Mouse (Mus musculus) kidney, postnatal 0 days (tissue): ENCODE measurements around the gene Gm37240. TPM values are rescaled to one million over a fixed set of nuclear protein-coding genes. Genes with fewer than 3 reads are reported as not detected.
A peak's percentile ranks its signal among the peaks of the same experiment; 100 is the strongest.

Experiments used
- ATAC-seq: fragments of 200-750 bp; cut with Nextera tagmentation; replicated peaks from 2 replicates; pipeline ENCODE4 v1.8.0; 2017; ENCODE audit warnings: low read depth, moderate number of reproducible peaks, moderate TSS enrichment, moderate library complexity; ENCODE audit not compliant: low FRiP score
- DNase-seq: peaks from one replicate; pipeline ENCODE4 v3.0.0-alpha.2; 2016; ENCODE audit warnings: low spot score
- H3K27ac ChIP-seq: fragments of 300-500 bp; sonication (generic); 2 replicates; pipeline ENCODE4 v1.5.1; 2014; ENCODE audit warnings: mild to moderate bottlenecking
- H3K27me3 ChIP-seq: fragments of 300-500 bp; sonication (generic); 2 replicates; pipeline ENCODE4 v1.6.1; 2014; ENCODE audit warnings: low read length, mixed read lengths; ENCODE audit not compliant: insufficient read depth
- H3K36me3 ChIP-seq: fragments of 300-500 bp; sonication (generic); 2 replicates; pipeline ENCODE4 v1.6.1; 2014; ENCODE audit warnings: low read length, mixed read lengths; ENCODE audit not compliant: insufficient read depth
- H3K4me1 ChIP-seq: fragments of 300-500 bp; sonication (generic); replicated peaks from 2 replicates; pipeline ENCODE4 v1.6.1; 2014; ENCODE audit warnings: antibody characterized with exemption, low read length, mixed read lengths; ENCODE audit not compliant: insufficient read depth
- H3K4me2 ChIP-seq: fragments of 300-500 bp; sonication (generic); 2 replicates; pipeline ENCODE4 v1.6.1; 2014; ENCODE audit warnings: mild to moderate bottlenecking, low read length, moderate library complexity, mixed read lengths
- H3K4me3 ChIP-seq: fragments of 300-500 bp; sonication (generic); replicated peaks from 2 replicates; pipeline ENCODE4 v1.5.1; 2014; ENCODE audit warnings: low read depth, low read length
- H3K9ac ChIP-seq: fragments of 300-500 bp; sonication (generic); 2 replicates; pipeline ENCODE4 v1.6.1; 2014; ENCODE audit warnings: low read depth, low read length
- H3K9me3 ChIP-seq: fragments of 300-500 bp; sonication (generic); replicated peaks from 2 replicates; pipeline ENCODE4 v1.6.1; 2016; ENCODE audit warnings: low read length, inconsistent platforms, mixed read lengths
- CTCF ChIP-seq: IDR thresholded peaks from 2 replicates; pipeline ENCODE4 v1.5.1; 2016; ENCODE audit warnings: antibody characterized with exemption, low read depth, mild to moderate bottlenecking, moderate library complexity
- WGBS: fragments of 180-500 bp; shearing (Covaris S2); extraction: QIAGEN DNeasy Blood & Tissue Kit; methylation state at CpG from one replicate; pipeline ENCODE4 v1.1.7; 2014; 5-methylcytosine and 5-hydroxymethylcytosine counted together
- polyA plus RNA-seq: library from polyadenylated mRNA; unstranded; fragments of >200 nt; fragmentation: Nextera tagmentation; extraction: Ambion mirVana; gene quantifications from 2 replicates; pipeline ENCODE4 v1.2.1, GENCODE M21; 2015

Gm37240 gene
- polyA plus RNA-seq, 1 experiment from 2014 or later, result 10.8 TPM

GRCm38 (mm10) chr3:84889648-84890047 lies 997.7 kb downstream of the Gm37240 start:
- Histone ChIP-seq H3K4me1 (no peaks in the 10 kb centered on the region), H3K9me3 (no peaks in the 10 kb centered on the region), H3K4me3 (no peak overlapping the region), H3K36me3 (no peaks in the 10 kb centered on the region), H3K9ac (no peak overlapping the region), H3K27ac (no peak overlapping the region), H3K4me2 (no peak overlapping the region), H3K27me3 (no peaks in the 10 kb centered on the region)
- DNase-seq, result peak; percentile 75
- no peak for ATAC-seq
- peak; percentile 75 for TF ChIP-seq CTCF
- WGBS, result 60% methylated on average over 1 of the region's 1 CpGs

DNA sequence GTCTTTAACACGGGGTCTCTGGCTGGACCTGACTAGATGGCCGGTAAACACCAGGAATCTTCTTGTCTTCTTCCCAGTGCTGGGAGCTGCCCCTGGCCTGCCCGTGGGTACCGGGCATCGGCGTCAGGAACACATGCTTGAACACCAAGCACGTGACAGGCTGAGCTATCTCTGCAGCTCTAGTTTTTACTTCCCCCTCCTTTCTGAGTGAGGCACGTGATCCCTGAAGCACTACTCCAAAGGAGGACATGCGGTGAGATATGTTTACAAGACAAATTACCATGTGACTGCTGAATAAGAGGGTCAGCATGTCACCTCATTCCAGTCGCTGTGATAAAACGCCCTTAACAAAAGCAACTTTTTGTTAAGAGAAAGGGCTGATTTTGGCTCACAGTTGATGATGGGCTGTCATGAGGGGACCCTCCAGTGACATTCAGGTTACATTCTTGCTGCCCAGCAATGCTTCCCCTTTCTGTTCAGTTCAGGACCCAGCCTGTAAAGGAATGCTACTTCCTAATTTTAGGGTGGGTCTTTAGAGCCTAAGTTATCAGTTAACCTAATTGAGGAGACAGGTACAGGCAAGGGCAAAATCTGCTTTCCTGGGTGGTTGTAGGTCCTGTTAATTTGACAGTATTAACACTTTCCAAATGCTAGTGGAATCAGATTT lies 1003.4 kb downstream of the Gm37240 start:
- no peak overlapping the region for H3K27ac ChIP-seq
- DNase-seq (peak; percentile 52), ATAC-seq (peak; percentile 25; the same call in 1 of the 2 replicates)
- no peak overlapping the region for H3K4me3 ChIP-seq
- no peaks in the 10 kb centered on the region for H3K4me1 ChIP-seq
- no peaks in the 10 kb centered on the region for H3K9me3 ChIP-seq
- TF ChIP-seq CTCF, result no peak
- H3K9ac ChIP-seq, result no peak overlapping the region
- H3K36me3 ChIP-seq, result no peaks in the 10 kb centered on the region
- no peaks in the 10 kb centered on the region for H3K27me3 ChIP-seq
- no peak overlapping the region for H3K4me2 ChIP-seq
- 38% methylated on average over 11 of the region's 11 CpGs for WGBS

- Histone ChIP-seq H3K9me3 (no peaks in the 10 kb centered on the region), H3K36me3 (no peaks in the 10 kb centered on the region), H3K4me2 (no peak overlapping the region), H3K9ac (no peak overlapping the region), H3K27ac (no peak overlapping the region), H3K4me1 (no peaks in the 10 kb centered on the region), H3K27me3 (no peaks in the 10 kb centered on the region), H3K4me3 (no peak overlapping the region)
- no peak for DNase-seq
- ATAC-seq, result no peak
- TF ChIP-seq CTCF, result no peak
- 69% methylated on average over 4 of the region's 4 CpGs for WGBS
Measured at GRCm38 (mm10) chr3:84876211-84876610, 1011.1 kb downstream of the Gm37240 start.

DNA sequence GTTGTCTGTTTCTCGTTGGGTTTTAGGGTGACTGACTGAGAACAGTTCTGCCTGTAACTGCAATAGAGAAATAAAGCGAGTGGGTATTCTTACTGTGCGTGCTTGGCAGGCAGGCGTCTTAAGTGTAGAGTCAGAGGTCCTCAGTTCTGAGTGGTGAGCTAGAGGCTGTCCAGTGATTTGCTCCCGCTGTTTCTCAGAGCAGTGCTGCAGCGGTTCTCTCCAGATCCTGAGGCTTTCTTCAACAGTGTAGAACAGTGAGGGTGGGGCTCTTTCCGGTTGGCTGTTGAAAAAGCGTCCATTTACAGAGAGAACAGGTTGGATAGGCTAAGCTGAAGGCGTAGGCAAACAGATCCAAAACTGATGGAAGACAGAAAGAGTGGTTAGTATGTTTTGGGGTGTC lies 1012.0 kb downstream of the Gm37240 start:
- H3K4me2 ChIP-seq, result no peak overlapping the region
- no peak overlapping the region for H3K9ac ChIP-seq
- no peaks in the 10 kb centered on the region for H3K27me3 ChIP-seq
- ATAC-seq, result no peak
- no peak for TF ChIP-seq CTCF
- WGBS, result 80% methylated on average over 9 of the region's 9 CpGs
- DNase-seq, result no peak
- no peaks in the 10 kb centered on the region for H3K9me3 ChIP-seq
- H3K27ac ChIP-seq, result no peak overlapping the region
- H3K4me3 ChIP-seq, result no peak overlapping the region
- H3K4me1 ChIP-seq, result no peaks in the 10 kb centered on the region
- no peaks in the 10 kb centered on the region for H3K36me3 ChIP-seq

DNA sequence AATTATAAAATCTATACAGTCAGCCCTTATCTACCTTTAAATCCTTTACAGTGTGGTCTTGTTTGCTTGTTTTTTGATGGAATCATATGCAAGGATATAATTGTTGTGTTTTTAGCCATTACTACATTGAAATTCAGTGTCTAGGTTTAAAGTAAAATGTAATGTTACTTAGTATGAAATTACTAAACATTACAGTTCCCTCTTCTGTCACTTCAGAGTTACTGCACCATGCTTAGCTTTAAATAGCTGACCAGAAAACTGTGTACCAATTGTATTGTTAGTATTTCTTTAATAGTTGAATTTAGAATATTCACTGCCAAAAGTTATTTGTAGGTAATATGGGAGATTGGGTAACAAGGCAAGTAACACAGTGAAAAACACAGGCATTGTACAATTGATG lies 1017.2 kb downstream of the Gm37240 start:
- H3K9me3 ChIP-seq, result no peaks in the 10 kb centered on the region
- no peak overlapping the region for H3K4me2 ChIP-seq
- DNase-seq (peak; percentile 53), ATAC-seq (no peak)
- no peak overlapping the region for H3K9ac ChIP-seq
- H3K4me1 ChIP-seq, result 0 out of 2 replicates have a peak, but pooled peaks cover 11% of the 10 kb centered on the region
- no peaks in the 10 kb centered on the region for H3K36me3 ChIP-seq
- no peak overlapping the region for H3K27ac ChIP-seq
- H3K4me3 ChIP-seq, result no peak overlapping the region
- peak; percentile 57 for TF ChIP-seq CTCF
- no peaks in the 10 kb centered on the region for H3K27me3 ChIP-seq

DNA sequence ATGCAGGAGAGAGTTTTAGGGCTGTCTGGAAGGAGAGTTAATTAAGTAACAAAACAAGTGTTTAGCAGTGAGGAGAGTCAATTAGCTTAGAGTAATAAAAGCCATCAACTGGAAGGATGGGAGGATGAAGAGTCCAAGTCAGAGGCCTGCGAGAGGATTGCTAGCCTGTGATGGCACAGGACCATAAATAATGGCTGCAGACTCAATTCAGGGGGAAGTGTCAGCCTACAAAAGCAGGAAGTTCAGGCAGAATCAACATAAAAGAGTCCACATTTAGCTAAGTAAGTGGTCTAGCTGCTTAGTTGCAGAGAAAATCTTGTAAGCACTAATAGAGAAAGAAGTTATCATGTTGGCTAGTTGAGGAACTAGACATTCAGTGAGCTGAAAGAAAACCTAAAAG lies 1019.3 kb downstream of the Gm37240 start:
- no peak overlapping the region for H3K9ac ChIP-seq
- no peak overlapping the region for H3K4me2 ChIP-seq
- no peak overlapping the region for H3K4me3 ChIP-seq
- DNase-seq, result peak; percentile 66
- H3K27ac ChIP-seq, result no peak overlapping the region
- H3K9me3 ChIP-seq, result no peaks in the 10 kb centered on the region
- no peaks in the 10 kb centered on the region for H3K36me3 ChIP-seq
- H3K4me1 ChIP-seq, result 0 out of 2 replicates have a peak, but pooled peaks cover 11% of the 10 kb centered on the region
- no peaks in the 10 kb centered on the region for H3K27me3 ChIP-seq
- 14% methylated on average over 1 of the region's 1 CpGs for WGBS
- TF ChIP-seq CTCF, result no peak
- ATAC-seq, result no peak
